Mouse (Mus musculus) Muller cell, postnatal 12 days (primary cell): ENCODE data around the gene 4930469K13Rik.
"Not testable (repeated sequence)": the region's sequence is repeated elsewhere in the genome, so short reads cannot be mapped to it uniquely, and the experiment has no call there.

Source experiments
- DNase-seq: peaks from one replicate; pipeline ENCODE4 v3.0.0-alpha.2; 2015; ENCODE audit errors: inconsistent ontology term

Gene 4930469K13Rik

DNA sequence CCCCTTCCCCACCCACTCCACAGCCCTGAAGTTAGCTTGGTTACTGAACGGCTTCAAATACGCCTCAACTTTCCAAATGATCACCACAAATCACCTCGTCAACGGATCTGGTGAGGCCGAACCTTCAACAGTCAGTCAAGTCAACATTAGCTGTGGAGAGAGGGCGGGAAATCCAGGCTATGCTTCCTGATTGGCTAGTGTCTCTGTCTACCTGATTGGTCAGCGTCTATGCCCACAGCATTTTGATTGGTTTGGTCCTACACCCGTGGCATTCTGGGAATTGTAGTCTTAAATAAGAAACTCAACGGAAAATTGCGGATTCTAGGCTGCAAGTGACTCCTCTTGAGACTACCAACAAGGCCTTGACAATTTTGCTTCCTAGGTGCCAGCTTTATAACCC lies at the start of gene 4930469K13Rik:
Gene 4930469K13Rik, minus strand, starts transcription at position 133 of the 400 bp plus-strand sequence.
- no peak for DNase-seq

DNA sequence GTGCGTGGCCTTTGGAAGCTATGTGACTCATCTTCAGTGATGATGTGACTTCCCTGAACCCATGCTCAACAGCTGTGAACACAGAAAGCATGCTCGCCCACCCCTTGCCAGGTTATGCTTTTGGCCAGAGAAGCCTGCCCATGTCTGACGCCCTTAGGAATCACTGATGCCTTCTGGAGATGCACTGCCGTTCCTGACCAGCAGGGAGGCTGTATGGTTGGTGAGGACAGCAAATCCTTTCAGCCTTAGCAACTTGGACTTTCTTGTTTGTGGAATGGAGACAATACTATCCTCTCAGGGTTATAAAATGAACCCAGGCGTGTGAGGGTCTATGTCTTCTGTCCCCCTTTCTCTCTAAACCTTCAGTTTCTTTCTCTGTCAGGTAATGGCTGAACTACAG lies 48.6 kb upstream of the 4930469K13Rik start:
- DNase-seq = no peak

DNA sequence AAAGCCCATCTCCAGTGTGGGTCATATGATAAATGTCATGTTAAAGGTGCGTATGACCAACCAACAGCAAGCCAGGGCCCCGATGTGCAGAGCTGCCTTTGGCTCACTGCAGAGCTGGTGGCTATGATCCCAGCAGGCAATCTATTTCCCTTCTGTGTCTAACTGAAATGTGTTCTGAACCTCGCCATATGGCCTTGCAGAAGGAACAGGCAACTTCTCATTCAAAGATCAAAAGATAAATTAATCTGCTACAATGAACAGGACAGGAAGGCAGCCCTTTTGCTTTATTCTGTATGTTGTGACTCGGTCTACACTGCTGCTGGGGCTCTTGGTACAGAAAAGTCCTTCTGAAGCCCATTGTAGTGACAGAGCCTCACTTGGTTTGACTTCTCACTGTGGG lies 46.1 kb upstream of the 4930469K13Rik start:
- no peak for DNase-seq

DNA sequence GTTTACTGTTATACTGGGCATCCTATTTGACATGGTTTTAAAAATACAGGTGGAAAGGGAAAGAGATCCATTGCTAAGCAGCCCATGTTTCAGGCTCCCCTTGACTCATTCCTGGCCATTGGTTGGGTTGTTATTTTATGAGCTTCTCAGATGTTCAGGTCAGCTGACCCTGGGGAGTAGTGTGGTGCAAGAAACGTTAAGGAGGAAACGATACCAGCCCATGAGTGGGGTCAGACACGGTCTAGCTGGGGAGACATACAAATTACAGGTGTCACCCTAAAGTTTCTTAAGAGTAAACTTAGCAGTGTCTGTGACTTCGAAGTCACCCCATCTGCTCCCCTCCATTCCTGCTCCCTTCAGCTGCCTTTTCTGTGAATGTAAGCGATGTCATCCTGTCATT lies 45.6 kb upstream of the 4930469K13Rik start:
- no peak for DNase-seq

DNA sequence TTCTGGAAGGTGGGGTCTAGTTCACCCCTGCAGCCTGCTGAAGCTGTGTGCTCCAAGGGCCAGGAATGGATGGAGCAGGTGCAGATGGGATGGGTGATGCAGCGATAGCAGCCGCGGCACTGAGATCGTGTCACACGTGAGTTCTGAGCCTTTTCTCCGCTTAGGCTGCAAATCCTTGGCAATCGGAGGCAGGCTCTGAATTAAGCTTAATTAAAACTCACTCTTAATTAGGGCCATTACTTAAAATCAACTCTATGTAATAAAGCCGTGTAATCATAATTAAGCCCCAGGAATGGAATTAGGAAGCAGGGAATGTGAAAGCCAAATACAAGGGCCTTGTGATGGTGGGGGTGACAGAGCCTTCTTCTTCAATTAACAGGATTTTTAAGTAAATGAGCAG lies 40.9 kb upstream of the 4930469K13Rik start:
- DNase-seq = peak; percentile 37

DNA sequence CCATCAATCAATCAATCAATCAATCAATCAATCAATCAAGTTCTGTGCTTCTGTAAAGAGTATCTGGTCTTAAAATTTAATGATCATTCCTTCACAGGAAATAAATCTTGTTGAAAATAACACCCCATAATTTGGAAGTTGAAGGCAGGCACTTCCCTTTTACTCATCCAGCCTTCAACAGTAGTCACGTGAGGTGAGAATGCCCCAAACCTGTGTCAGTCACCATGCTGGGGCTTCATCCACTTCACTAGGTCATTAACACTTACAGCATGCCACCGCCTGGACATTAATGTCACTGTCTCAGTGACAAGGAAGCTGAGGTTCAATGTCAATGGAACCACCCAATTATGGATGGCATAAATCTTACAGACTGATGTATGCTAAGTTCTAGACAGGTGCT lies 30.1 kb upstream of the 4930469K13Rik start:
- no peak for DNase-seq

DNA sequence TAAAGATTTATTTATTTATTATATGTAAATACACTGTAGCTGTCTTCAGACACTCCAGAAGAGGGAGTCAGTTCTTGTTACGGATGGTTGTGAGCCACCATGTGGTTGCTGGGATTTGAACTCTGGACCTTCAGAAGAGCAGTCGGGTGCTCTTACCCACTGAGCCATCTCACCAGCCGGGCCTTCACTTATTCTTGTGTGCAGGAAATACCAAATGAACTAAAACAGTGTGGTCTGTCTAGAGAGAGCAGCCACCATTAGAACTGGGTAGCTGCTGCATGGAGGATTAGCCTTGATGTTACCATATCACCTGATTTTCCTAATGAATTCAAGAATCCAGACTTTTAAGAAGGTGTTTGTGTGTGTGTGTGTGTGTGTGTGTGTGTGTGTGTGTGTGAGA lies 27.4 kb upstream of the 4930469K13Rik start:
- DNase-seq = not testable (repeated sequence)

DNA sequence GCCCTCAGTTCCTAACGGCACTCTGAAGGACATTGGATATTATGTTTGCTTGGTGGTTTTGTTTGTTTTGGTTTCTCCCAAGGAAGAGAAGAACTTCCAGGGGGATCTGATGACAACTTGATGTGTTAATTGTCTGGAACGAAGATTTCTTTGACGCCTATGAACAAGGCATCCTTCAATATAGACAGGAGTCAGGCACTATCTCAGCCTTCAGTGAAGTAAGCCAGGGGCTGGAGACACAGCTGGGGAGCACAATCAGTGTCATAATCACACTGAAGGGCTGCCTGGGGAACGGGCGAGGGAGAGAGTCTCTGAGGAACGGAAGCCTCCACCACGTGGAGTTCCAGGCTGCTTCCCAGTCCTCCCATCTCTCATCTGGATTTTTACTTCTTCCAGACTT lies 26.5 kb upstream of the 4930469K13Rik start:
- DNase-seq = no peak

DNA sequence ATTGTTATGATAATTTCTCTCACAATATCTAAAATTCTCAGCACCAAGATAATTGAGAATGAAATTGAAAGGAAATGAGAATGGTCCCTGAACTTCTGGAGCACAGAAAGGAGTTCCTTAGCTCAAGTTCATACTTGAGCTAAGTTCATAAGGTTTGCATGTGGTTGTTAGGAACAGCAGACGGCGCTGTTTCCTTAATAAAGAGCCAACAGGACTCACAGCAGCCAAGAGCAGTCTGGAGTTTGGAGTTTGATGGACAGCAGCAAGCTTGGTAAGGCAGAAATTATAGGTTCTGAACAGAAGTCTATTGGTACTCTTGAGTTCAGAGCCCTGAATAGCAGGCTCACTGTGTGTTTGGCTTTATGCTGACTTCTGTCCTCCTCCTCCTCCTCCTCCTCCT lies 24.8 kb upstream of the 4930469K13Rik start:
- DNase-seq = no peak

DNA sequence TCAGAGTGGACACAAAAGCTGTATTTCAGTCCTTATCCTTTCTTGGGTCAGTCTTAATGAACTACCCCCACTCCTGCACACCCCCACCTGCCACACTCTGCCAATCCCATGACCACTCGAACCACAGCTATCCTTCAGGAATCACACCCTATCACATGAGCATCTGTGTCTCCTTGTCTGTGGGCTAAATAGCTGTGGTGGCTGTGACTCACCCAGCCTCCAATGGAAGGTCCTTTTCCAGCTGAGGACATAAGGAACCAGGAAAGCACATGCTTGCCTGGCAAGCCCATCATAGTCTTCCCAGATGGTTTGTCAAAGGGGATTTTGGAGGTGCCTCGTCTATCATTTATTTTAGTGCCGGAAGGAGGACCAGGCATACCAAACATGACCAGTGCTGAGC lies 20.0 kb upstream of the 4930469K13Rik start:
- no peak for DNase-seq

DNA sequence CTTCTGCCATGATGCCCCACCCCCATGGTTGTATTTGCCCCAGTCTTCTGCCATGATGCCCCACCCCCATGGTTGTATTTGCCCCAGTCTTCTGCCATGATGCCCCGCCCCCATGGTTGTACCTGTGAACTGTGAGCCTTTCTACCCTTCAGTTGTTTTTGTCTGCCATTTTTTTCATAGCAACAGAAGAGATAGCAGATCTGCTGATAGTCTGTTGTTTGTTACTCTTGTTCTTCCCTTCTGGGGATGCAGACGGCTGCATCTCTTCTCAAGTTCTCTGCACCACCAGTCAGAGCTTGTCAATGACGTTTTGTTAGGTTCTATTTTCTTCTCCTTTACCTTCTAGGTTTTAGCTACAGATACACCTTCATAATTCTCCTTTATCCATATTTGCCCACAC lies 19.2 kb upstream of the 4930469K13Rik start:
- no peak for DNase-seq

DNA sequence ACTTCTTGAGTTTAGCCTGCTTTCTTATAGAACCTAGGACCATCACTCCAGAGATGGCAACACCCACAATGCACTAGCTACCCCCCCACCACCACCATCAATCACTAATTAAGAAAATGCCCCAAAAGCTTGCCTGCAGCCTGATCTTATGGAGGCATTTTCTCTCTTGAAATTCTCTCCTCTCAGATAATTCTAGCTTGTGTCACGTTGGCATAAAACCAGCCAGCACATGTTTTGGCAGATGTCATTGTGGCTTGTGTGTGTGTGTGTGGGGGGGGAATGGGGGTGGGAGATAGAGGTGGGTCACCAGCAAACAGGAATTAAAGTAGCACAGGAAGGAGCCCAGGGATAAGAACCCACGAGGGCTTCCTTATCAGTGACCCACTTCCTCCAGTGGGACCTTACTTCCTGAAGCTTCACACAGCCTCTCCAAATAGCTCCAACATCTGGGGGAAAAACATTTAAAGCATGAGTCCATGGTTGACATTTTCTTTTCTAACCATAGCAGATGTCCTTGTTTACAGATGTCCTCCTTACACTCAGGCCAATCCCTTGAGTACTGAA lies 18.3 kb upstream of the 4930469K13Rik start:
- DNase-seq = no peak

DNA sequence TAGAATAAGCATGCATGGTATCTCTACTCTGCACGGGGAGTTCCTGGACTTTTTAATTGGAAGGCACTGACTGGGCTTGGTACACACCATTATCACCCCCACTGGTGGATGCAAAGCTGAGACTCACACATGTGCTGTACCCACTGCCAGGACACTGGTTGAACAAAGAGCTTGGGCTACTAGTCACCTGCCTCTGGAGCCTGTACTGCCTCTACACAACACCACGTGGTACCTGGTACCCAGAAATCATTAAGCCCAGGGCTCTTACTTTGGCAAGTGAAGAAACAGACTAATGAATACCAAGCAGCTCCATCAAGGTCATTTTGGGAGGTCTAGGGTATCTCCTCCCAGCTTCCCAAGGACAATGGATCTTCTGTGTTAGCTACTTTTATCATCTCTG lies 15.4 kb upstream of the 4930469K13Rik start:
- no peak for DNase-seq

DNA sequence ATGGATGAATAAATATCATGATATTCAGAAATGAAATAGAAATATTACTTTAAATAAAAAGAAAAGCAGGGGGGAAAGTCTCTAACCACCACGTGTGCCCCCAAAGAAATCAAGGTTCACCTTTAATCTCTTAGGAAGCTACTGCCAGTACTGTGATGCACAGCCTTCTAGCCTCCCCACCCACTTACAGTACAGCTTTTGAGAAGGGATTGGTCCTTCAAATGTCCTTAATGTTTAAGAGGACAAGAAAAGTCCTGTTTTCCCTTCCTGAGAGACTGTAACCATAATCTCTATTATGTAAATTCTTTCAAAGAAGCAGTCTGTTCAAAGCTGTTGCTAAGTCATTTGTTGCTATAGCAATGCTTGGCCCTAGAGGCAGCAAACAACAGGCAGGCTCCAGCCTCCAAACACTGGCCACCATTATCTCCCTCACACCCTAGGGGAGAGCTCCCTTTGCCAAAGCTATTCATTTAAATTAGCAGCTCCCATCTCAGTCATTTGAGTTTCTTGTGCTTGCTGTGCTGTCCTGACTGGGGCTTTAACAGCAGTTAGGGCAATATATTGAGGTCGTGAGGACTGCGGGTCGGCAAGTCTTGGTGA lies 14.5 kb upstream of the 4930469K13Rik start:
- DNase-seq = peak; percentile 56

DNA sequence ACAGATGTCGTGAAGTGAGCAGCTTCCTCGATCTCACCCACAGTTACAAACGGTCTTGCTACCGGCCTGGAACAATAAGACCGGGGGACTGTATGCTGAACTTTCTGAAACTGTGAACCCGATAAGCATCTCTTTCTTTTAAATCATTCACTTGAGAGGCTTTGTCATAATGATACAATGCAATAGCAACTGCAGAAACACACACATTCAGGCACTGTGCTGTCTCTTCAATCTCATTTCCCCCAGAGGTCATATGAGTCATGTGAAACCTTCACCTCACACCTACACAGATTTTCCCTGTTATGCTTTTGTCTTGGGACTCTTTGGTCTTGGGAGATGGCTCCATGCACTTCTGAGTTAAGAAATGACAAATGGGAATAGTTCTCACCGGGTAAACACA lies 13.6 kb upstream of the 4930469K13Rik start:
- DNase-seq = no peak

DNA sequence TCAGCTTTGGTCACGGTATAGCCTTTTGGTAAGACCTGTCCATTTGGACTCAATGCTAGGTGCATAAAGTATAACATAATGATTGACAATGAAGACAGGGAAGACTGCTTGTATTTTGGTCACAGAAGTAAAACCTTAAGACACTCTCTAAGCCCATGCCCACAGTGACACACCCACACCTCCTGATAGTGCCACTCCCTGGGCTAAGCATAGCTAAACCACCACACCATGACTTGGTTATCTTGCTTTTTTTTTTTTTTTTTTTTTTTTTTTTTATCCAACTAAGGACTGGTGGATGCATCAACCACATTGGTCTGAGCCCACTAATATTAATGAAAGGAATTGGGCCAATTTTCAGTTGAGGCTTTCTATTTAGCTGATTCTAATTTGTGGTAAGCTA lies 10.9 kb upstream of the 4930469K13Rik start:
- no peak for DNase-seq

DNA sequence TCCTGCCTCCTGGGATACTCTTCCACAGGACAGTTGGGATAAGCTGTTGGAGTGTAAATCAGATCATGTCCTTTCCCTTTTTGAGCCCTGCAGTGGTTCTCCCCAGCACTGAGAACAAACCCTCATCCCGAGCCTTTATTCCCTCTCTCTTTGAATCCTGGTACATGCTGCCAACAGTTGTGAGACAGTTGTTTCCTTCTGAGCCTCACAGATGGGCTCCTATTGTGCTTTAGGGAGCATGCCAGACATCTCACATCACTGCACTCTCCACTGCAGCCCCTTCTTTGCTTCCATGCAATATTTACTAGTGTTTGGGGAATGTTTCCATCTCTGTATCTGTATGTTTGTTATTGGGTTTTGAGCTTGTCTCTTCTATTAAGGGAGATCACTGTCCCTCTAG lies 6.6 kb upstream of the 4930469K13Rik start:
- DNase-seq = no peak

DNA sequence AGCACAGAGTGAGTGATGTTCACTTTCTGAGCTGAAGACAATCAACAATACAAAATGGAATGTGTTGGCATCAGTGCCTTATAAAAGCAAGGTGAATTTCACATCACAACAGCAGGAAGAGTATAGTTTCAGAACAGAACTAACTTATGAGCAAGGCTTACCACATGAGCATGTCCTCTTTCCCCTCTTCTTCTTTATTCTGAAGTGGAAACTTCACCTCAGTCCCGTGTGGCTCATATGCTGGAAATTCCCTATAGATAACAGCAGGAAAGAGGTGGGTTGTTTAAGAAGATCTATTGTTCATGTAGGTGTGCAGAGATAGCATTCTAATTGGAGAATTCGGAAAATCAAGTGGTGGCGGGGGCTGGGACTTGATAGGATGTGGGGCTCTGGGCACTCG lies 3.5 kb upstream of the 4930469K13Rik start:
- no peak for DNase-seq

DNA sequence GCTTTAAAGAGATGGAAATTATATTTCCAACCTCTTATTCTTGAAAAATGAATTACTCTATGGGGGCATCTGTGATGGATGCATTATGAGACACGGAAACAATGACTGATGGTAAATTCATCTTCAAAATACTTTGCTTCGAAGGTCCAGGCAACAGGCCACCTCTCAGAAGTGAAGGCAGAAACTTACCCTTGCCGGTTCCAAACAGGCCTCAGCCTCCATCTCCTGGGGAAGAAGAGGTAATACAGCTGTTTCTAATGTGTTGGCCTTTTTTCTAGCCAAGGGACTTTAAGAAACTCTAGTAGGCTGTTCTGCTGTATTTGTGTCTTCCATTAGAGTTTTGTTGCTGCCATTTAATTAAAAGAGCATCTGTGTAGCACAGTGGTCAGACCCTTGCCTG lies 11.3 kb downstream of the 4930469K13Rik start:
- no peak for DNase-seq

DNA sequence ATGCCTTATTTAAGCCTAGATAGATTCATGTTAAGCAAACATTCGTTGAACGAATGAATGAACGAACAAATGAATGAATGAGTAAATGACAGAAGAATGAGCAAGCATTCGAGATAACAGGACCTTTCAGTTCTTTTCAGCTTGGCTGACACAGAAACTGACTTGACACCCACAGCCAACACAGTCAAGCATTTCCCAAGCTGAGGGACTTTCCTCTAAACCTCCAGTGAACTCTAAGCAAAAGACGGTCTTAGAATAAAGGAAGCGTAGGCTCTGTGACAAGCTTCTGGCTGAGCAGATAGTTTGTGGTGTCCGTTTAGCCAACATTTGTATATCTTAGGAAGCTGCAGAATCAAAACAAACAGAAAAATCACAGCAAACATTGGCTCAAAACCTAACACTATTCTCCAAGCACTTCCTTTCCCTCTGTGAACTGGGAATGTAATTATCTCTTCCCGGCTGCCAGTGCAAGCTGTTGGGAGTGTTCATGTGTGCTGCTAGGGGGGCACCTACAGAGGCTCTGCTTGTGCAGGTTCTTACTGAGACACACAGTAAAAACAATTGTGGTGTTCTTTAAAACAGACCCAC lies 12.1 kb downstream of the 4930469K13Rik start:
- no peak for DNase-seq

DNA sequence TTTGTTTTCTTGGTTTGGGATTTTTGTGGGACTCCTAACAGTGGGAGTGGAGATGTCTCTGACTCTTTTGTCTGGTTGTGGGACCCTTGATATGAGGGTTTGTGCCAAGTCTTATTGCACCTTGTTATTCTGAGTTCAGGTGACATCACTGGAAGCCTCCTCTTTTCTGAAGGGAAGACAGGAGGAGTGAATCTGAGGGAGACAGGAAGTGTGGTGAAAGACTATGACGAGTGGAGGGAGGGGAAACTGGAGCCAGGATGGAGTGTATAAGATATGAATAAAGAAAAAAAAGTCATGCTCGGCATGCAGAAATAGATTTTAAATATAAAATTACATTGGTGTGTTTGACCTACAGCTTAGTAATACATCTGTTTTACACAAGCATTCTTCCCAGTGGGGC lies 13.7 kb downstream of the 4930469K13Rik start:
- DNase-seq = no peak

DNA sequence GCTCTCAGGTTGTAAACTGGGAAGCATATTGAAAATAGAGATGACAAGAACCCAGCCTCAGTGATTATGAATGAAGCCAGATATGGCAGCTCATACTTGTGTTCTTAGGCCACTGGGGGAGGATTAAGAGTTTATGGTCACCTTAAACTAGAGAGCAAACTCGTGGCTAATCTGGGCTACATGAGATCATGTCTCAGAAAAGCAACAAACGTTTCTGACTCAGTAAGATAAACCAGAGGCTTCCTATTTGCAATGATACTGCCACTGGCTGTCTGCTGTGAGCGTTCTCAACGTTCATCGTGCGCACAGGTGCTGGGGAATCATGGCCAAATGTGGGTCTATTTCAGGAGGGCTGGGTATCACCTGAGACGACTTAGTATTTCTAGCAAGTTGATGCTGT lies 14.6 kb downstream of the 4930469K13Rik start:
- no peak for DNase-seq

DNA sequence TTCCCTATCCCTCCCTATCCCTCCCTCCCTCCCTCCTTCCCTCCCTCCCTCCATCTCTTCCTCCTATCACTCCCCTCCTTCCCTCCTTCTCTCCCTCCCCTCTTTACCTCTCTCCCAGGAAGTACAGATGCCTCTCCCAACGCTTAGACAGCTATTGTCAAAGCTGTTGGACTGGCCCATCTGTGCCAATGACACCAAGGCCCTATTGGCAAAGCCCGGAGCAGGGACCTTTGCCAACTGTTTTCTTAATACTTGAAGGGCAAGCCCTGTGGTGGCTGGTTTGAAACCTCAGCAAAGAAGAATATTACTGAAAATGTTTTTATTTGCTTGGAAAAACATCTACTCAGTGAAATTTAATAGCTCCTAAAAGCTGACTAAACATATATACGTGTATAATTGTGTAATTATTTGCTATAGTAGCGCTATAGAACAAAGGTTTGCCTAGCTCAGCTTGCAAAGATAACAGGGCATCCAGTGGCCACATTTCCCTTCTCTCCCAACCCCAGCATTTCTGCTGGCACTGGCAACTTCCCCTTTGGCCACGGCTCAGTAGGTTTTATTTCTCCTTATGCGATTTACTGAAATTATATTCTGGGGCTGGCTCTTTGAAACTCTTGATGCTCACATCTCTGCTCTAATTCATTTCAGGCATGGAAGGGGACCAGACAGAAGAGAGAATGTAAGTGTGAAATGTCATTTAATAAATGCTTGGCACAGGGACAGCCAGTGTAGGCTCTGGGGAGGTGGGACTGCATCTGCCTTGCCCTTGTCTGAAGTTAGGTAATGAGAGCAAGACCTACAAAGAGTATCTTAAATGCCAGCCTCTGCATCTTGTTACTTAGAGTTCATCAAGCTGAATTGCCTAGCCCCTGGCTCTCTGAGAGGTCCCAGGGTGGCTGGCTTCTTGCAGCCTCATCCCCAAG lies 18.6 kb downstream of the 4930469K13Rik start:
- DNase-seq = no peak
